Mouse (Mus musculus) stomach, embryonic 15.5 days (tissue): Measurements from ENCODE around the gene Gamt. TPM values are rescaled to one million over a fixed set of nuclear protein-coding genes. Genes with fewer than 3 reads are reported as not detected.

Experiments
- ATAC-seq: fragments of 200-750 bp; cut with Nextera tagmentation; 2 replicates; pipeline ENCODE4 v1.8.0; 2017; ENCODE audit warnings: low read depth, moderate number of reproducible peaks, moderate TSS enrichment; ENCODE audit not compliant: insufficient read depth, low FRiP score
- H3K27ac ChIP-seq: fragments of 300-500 bp; sonication (generic); 2 replicates; pipeline ENCODE4 v1.5.1; 2015; ENCODE audit warnings: mild to moderate bottlenecking, inconsistent platforms
- H3K27me3 ChIP-seq: fragments of 300-500 bp; sonication (generic); replicated peaks from 2 replicates; pipeline ENCODE4 v1.6.1; 2015; ENCODE audit warnings: inconsistent platforms
- H3K36me3 ChIP-seq: fragments of 300-500 bp; sonication (generic); 2 replicates; pipeline ENCODE4 v1.6.1; 2015; ENCODE audit warnings: inconsistent platforms
- H3K4me1 ChIP-seq: fragments of 300-500 bp; sonication (generic); 2 replicates; pipeline ENCODE4 v1.6.1; 2015; ENCODE audit warnings: inconsistent platforms
- H3K4me2 ChIP-seq: fragments of 300-500 bp; sonication (generic); 2 replicates; pipeline ENCODE4 v1.6.1; 2015; ENCODE audit warnings: mild to moderate bottlenecking, inconsistent platforms
- H3K4me3 ChIP-seq: fragments of 300-500 bp; sonication (generic); replicated peaks from 2 replicates; pipeline ENCODE4 v1.5.1; 2015; ENCODE audit warnings: inconsistent platforms
- H3K9ac ChIP-seq: fragments of 300-500 bp; sonication (generic); 2 replicates; pipeline ENCODE4 v1.6.1; 2015; ENCODE audit warnings: inconsistent platforms
- H3K9me3 ChIP-seq: fragments of 300-500 bp; sonication (generic); 2 replicates; pipeline ENCODE4 v1.6.1; 2016; ENCODE audit warnings: inconsistent platforms
- WGBS: fragments of 180-500 bp; shearing (Covaris S2); methylation state at CpG from one replicate; pipeline ENCODE4 v1.1.7; 2015; 5-methylcytosine and 5-hydroxymethylcytosine counted together
- polyA plus RNA-seq: library from polyadenylated mRNA; unstranded; fragments of >200 nt; fragmentation: Nextera tagmentation; extraction: Ambion mirVana; gene quantifications from 2 replicates; pipeline ENCODE4 v1.2.1, GENCODE M21; 2015

Gamt gene
- 111 and 148 TPM in 2 replicates for polyA plus RNA-seq

GRCm38 (mm10) chr10:80260642-80261584 lies at the start of gene Gamt, which contains the start of gene Dazap1:
Gene Gamt, minus strand, starts transcription at chr10:80261012.
Gene Dazap1, plus strand, starts transcription at chr10:80261486.
- Histone ChIP-seq H3K27ac (peak within 1 kb of the TSS; percentile 97), H3K9ac (peak within 1 kb of the TSS; percentile 47), H3K4me1 (peaks cover 25% of the 10 kb centered on the region), H3K4me3 (peak within 1 kb of the TSS; percentile 59), H3K9me3 (no peaks in the 10 kb centered on the region), H3K4me2 (peak within 1 kb of the TSS; percentile 97), H3K27me3 (no peaks in the 10 kb centered on the region), H3K36me3 (peaks cover 16% of the 10 kb centered on the region)
- WGBS = under 1% methylated on average over 49 of the region's 49 CpGs
- ATAC-seq = peak; percentile 89

GRCm38 (mm10) chr10:80304862-80305261 lies 44.0 kb upstream of the Gamt start:
- H3K4me2 ChIP-seq = peak overlapping the region; percentile 30
- peak overlapping the region; percentile 12; the same call in 1 of the 2 replicates for H3K4me3 ChIP-seq
- no peaks in the 10 kb centered on the region for H3K9me3 ChIP-seq
- H3K27ac ChIP-seq = no peak overlapping the region
- no peaks in the 10 kb centered on the region for H3K36me3 ChIP-seq
- no peak overlapping the region for H3K9ac ChIP-seq
- 12% methylated on average over 25 of the region's 25 CpGs for WGBS
- ATAC-seq = no peak
- peaks cover 67% of the 10 kb centered on the region for H3K27me3 ChIP-seq
- no peaks in the 10 kb centered on the region; the same call in 1 of the 2 replicates for H3K4me1 ChIP-seq

GRCm38 (mm10) chr10:80304458-80304857 lies 43.6 kb upstream of the Gamt start:
- Histone ChIP-seq H3K9ac (no peak overlapping the region), H3K36me3 (no peaks in the 10 kb centered on the region), H3K27ac (no peak overlapping the region), H3K4me2 (peak overlapping the region; percentile 30), H3K27me3 (peaks cover 71% of the 10 kb centered on the region), H3K4me3 (0 out of 2 replicates have a peak overlapping the region, but pooled peaks have one; percentile 12), H3K9me3 (no peaks in the 10 kb centered on the region), H3K4me1 (no peaks in the 10 kb centered on the region; the same call in 1 of the 2 replicates)
- 28% methylated on average over 12 of the region's 12 CpGs for WGBS
- no peak for ATAC-seq

- ATAC-seq = peak; percentile 44; the same call in 1 of the 2 replicates
- peak overlapping the region; percentile 29 for H3K4me2 ChIP-seq
- H3K4me1 ChIP-seq = no peaks in the 10 kb centered on the region; the same call in 1 of the 2 replicates
- WGBS = 17% methylated on average over 9 of the region's 9 CpGs
- no peak overlapping the region for H3K9ac ChIP-seq
- no peak overlapping the region for H3K27ac ChIP-seq
- no peaks in the 10 kb centered on the region for H3K36me3 ChIP-seq
- no peak overlapping the region for H3K4me3 ChIP-seq
- no peaks in the 10 kb centered on the region for H3K9me3 ChIP-seq
- peaks cover 89% of the 10 kb centered on the region for H3K27me3 ChIP-seq
Measured at GRCm38 (mm10) chr10:80302471-80302881, 41.7 kb upstream of the Gamt start.

- Histone ChIP-seq H3K9me3 (no peaks in the 10 kb centered on the region), H3K4me3 (no peak overlapping the region), H3K9ac (no peak overlapping the region), H3K27ac (no peak overlapping the region), H3K27me3 (peaks cover 88% of the 10 kb centered on the region), H3K4me2 (peak overlapping the region; percentile 29; the same call in 1 of the 2 replicates), H3K36me3 (no peaks in the 10 kb centered on the region), H3K4me1 (no peaks in the 10 kb centered on the region; the same call in 1 of the 2 replicates)
- WGBS = 62% methylated on average over 5 of the region's 5 CpGs
- no peak for ATAC-seq
Measured at GRCm38 (mm10) chr10:80302082-80302355, 41.2 kb upstream of the Gamt start.

GRCm38 (mm10) chr10:80301256-80302081 lies 40.7 kb upstream of the Gamt start:
- Histone ChIP-seq H3K27me3 (peaks cover 84% of the 10 kb centered on the region), H3K9ac (no peak overlapping the region), H3K27ac (no peak overlapping the region), H3K9me3 (no peaks in the 10 kb centered on the region), H3K4me1 (peaks cover 3% of the 10 kb centered on the region), H3K36me3 (no peaks in the 10 kb centered on the region), H3K4me3 (no peak overlapping the region), H3K4me2 (peak overlapping the region; percentile 29; the same call in 1 of the 2 replicates)
- WGBS = 75% methylated on average over 10 of the region's 10 CpGs
- no peak for ATAC-seq

- 33% methylated on average over 11 of the region's 11 CpGs for WGBS
- peaks cover 10% of the 10 kb centered on the region for H3K4me1 ChIP-seq
- no peak overlapping the region for H3K4me2 ChIP-seq
- no peak for ATAC-seq
- no peak overlapping the region for H3K27ac ChIP-seq
- no peaks in the 10 kb centered on the region for H3K36me3 ChIP-seq
- no peak overlapping the region for H3K4me3 ChIP-seq
- H3K9ac ChIP-seq = no peak overlapping the region
- no peaks in the 10 kb centered on the region for H3K9me3 ChIP-seq
- peaks cover 77% of the 10 kb centered on the region for H3K27me3 ChIP-seq
Measured at GRCm38 (mm10) chr10:80300672-80301181, 39.9 kb upstream of the Gamt start.

- no peak for ATAC-seq
- peaks cover 69% of the 10 kb centered on the region for H3K27me3 ChIP-seq
- H3K36me3 ChIP-seq = no peaks in the 10 kb centered on the region; the same call in 1 of the 2 replicates
- no peaks in the 10 kb centered on the region for H3K9me3 ChIP-seq
- H3K4me1 ChIP-seq = peaks cover 10% of the 10 kb centered on the region
- WGBS = 53% methylated on average over 10 of the region's 10 CpGs
- no peak overlapping the region for H3K27ac ChIP-seq
- H3K4me2 ChIP-seq = no peak overlapping the region
- H3K9ac ChIP-seq = no peak overlapping the region
- no peak overlapping the region for H3K4me3 ChIP-seq
Measured at GRCm38 (mm10) chr10:80299824-80300223, 39.0 kb upstream of the Gamt start.

- Histone ChIP-seq H3K27me3 (peaks cover 63% of the 10 kb centered on the region), H3K4me2 (no peak overlapping the region), H3K4me3 (peak overlapping the region; percentile 6; the same call in 1 of the 2 replicates), H3K9me3 (no peaks in the 10 kb centered on the region), H3K4me1 (peaks cover 11% of the 10 kb centered on the region), H3K9ac (no peak overlapping the region), H3K27ac (no peak overlapping the region), H3K36me3 (peaks cover 5% of the 10 kb centered on the region)
- ATAC-seq = no peak
- WGBS = 11% methylated on average over 15 of the region's 15 CpGs
Measured at GRCm38 (mm10) chr10:80299301-80299700, 38.5 kb upstream of the Gamt start.

- Histone ChIP-seq H3K36me3 (peaks cover 10% of the 10 kb centered on the region), H3K4me3 (peak overlapping the region; percentile 6; the same call in 1 of the 2 replicates), H3K9me3 (no peaks in the 10 kb centered on the region), H3K27me3 (peaks cover 58% of the 10 kb centered on the region), H3K4me1 (peaks cover 17% of the 10 kb centered on the region), H3K9ac (no peak overlapping the region), H3K27ac (no peak overlapping the region), H3K4me2 (no peak overlapping the region)
- 5% methylated on average over 26 of the region's 26 CpGs for WGBS
- ATAC-seq = no peak
Measured at GRCm38 (mm10) chr10:80298571-80299281, 37.9 kb upstream of the Gamt start.

- WGBS = 67% methylated on average over 8 of the region's 8 CpGs
- no peak for ATAC-seq
- Histone ChIP-seq H3K36me3 (peaks cover 10% of the 10 kb centered on the region), H3K4me3 (no peak overlapping the region), H3K27me3 (peaks cover 53% of the 10 kb centered on the region), H3K4me2 (no peak overlapping the region), H3K9ac (no peak overlapping the region), H3K4me1 (peaks cover 22% of the 10 kb centered on the region), H3K27ac (no peak overlapping the region), H3K9me3 (no peaks in the 10 kb centered on the region)
Measured at GRCm38 (mm10) chr10:80297526-80298133, 36.8 kb upstream of the Gamt start.
